Mouse (Mus musculus): ENCODE data around the gene Fa2h.
"Not testable (repeated sequence)": the region's sequence is repeated elsewhere in the genome, so short reads cannot be mapped to it uniquely, and the experiment has no call there.

The Fa2h gene

DNA sequence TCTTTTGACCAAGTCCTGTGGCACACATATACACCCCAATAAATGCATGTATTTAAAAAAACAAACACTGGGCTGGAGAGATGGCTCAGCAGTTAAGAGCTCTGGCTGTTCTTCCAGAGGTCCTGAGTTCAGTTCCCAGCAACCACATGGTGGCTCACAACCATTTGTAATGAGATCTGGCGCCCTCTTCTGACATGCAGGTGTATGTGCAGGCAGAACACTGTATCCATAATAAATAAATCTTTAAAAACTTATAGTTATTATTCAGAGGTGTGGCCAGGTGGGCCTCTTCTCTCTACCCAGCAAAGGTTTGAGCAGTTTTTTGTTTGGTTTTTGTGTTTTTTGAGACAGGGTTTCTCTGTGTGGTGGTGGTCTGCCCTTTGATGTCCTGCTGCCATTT lies 34.7 kb downstream of the Fa2h start:
- no peak for DNase-seq (ENCODE audit: low spot score in 2 of 2)

- no peak for DNase-seq (ENCODE audit: low spot score in 2 of 2)
These were observed 36.2 kb downstream of the Fa2h start for GRCm38 (mm10) chr8:111357433-111357832.

GRCm38 (mm10) chr8:111353497-111353896 lies 40.1 kb downstream of the Fa2h start:
- DNase-seq (ENCODE audit: low spot score in 2 of 2), result peak; percentile 24 to 31

GRCm38 (mm10) chr8:111352289-111352688 lies 41.3 kb downstream of the Fa2h start:
- no peak for DNase-seq (ENCODE audit: low spot score in 2 of 2)

- DNase-seq (ENCODE audit: low spot score in 2 of 2), result no peak
These were observed 43.0 kb downstream of the Fa2h start for GRCm38 (mm10) chr8:111350577-111350976.

GRCm38 (mm10) chr8:111343225-111343624 lies 50.4 kb downstream of the Fa2h start:
- peak; percentile 39 to 51 for DNase-seq (ENCODE audit: low spot score in 2 of 2)

DNA sequence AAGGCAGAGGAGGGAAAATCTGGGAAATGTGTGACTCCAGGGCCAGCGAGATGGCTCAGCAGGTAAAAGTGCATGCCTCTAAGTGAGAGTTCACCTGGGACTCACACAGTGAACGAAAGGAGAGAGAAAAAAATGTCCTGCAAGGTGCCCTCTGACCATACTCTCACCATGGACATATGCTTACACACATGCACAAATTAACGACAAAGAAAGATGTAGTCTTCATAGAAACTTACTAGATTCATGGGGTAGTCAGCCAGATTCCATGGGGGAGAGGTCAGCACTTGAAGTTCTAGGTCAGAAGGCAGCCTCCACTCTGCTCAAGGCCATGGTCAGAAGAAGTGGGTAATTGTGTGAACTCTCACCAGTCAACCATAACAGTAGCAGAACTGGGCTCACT lies 53.4 kb downstream of the Fa2h start:
- DNase-seq (ENCODE audit: low spot score in 2 of 2), result no peak

DNA sequence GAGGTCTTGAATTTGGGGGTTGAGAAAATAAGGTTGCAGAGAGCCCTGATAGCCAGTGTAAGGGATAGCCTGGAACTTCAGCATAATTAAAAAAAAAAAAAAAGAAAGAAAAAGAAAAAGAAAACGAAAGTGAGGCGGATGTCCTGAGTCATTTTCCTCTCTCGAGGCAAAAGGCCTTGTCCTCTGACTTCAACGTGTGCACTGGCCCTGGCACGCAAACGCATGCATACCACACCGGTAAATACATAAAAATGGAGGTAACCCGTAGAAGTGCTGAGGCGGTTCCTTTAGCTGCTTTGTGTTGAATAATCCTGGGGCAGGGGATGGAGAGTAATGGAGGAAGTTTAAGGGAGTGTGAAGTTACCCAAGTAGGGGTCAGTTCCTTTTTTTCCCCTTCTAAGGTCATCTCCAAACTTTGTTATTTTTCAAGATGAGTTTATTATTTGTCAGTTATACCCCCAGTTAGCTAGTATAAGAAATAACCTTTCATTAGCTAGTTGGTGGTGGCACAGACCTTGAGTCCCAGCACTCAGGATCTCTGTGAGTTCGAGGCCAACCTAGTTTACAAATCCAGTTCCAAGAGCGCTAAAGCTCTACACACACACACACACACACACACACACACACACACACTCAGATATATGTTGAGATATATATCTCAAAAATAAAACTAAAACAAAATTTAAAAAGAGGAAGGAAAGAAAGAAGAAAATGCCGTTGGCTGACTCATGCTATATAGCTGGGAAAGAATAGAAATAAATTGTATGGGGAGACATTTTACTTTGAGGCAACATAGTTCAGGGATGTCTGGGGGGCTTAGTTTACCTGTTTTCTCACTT lies 55.0 kb downstream of the Fa2h start:
- DNase-seq (ENCODE audit: low spot score in 2 of 2), result no peak

DNA sequence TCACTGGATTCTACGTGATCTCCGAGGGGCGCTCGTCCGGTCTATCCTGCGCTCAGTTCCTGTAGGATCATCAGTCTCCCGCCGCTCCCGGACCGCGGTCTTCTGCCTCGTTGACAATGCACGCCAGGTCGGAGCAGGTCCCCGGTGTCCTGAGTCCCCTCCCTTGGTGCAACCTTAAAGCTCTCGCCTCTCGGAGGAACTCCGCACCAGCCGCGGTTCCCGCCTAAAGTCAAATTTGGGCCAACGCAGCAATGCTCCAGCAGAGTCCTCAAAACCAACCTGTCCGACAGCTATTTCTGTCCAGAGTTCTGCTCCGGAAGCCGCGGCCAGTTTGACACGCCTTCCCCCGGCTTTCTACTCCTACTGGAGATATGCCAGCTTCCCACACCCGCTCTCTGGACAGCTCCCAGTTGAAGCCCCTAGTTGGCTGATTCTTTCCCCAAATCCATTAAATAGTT lies 55.7 kb downstream of the Fa2h start, which contains the start of gene Mlkl:
Mlkl (minus strand) TSS at position 288 of the 458 bp plus-strand sequence.
- no peak for DNase-seq (ENCODE audit: low spot score in 2 of 2)

DNA sequence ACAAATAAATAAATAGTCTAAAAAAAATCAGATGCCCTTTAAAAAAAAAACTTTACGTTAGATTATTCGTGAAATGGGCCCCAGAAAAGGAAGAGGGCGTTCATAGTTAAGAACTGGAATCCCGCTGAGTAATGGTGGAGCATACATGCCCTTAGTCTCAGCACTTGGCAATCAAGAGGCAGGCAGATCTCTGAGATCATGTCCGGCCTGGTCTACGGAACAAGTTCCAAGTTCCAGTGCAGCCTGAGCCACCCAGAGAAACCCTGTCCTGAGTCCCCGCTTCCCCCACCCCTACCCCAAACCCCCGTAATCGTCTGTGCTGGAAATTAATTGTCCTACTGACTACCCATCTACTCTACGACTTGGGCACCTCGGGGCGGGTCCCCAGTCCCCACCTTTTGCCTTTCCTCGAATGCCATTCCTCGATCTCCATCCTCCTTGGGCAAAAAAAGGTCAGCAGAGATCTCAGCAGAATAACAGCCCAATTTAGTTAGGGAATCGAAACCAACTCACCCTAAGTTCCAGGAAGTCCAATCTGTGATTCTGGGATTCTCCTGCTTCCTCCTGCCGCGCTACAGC lies 56.2 kb downstream of the Fa2h start:
- DNase-seq (ENCODE audit: low spot score in 2 of 2), result no peak

DNA sequence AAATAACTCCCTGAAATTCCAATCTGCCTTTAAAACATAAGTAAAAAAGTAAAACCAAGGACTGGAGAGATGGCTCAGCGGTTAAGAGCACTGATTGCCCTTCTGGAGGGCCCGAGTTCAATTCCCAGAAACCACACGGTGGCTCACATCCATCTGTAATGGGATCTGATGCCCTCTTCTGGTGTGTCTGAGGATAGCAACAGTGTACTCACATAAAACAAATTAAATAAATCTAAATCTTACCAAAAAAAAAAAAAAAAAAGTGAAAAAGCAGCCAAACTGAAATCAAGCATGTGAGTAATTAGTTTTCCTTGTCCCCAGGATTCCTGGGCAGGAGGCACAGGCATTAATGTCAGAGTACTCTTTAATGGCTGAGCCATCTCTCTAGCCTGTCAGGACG lies 56.9 kb downstream of the Fa2h start:
- DNase-seq (ENCODE audit: low spot score in 2 of 2), result no peak

- no peak for DNase-seq (ENCODE audit: low spot score in 2 of 2)
These were observed 68.3 kb downstream of the Fa2h start for GRCm38 (mm10) chr8:111325222-111325790.

DNA sequence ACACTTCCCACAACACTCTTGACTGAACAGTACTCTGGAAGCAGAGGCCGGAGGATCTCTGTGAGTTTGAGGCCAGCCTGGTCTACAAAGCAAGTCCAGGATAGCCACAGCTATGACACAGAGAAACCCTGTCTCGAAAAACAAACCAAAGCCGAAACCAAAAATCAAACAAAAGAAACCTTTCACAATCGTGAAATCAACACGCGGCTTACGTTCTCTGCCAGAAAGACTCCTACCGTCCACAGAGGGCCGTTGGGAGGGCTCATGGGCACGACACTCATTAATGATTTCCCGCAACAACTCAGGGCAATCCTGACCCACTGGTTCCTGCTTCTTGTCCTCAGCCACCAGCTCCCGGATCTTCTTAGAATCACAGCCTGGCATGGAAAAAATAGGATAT lies 78.9 kb downstream of the Fa2h start:
- DNase-seq (ENCODE audit: low spot score in 2 of 2), result no peak

DNA sequence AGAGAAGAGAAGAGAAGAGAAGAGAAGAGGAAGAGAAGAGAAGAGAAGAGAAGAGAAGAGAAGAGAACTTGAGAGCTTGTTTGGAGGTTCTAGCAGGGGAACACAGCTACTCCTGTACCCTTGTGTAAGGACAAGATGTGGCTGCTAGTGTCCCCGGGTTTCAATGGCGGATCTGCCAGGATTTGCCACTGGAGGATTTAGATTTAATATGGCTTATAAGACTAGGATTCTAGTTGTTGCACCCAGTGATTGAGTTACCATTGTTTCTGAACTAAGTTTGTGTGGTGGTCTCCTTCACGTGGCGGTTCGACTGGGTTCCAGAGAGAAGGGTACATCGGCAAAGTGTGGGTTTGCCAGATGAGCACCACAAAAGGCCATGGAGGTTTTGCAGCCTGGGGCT lies 79.7 kb downstream of the Fa2h start:
- DNase-seq (ENCODE audit: low spot score in 2 of 2), result not testable (repeated sequence)

DNA sequence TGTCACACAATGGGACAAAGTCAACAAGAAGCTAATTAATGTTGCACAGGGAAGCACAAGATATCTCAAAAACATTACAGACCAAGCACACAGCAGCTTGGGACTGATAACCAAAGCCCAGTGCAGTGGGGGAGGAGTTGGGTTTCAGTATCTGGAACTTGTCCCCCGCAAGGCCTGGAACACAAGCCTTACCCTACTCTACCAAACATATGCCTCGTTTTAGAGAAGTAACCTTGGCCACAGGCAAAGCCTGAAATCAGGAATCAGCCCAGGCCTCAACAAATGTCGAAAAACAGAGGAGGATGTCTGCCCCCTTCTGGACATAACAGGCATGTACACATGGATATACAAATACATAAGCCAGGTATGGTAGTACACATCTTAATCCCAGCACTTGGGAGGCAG lies 80.9 kb downstream of the Fa2h start:
- DNase-seq (ENCODE audit: low spot score in 2 of 2), result no peak

DNA sequence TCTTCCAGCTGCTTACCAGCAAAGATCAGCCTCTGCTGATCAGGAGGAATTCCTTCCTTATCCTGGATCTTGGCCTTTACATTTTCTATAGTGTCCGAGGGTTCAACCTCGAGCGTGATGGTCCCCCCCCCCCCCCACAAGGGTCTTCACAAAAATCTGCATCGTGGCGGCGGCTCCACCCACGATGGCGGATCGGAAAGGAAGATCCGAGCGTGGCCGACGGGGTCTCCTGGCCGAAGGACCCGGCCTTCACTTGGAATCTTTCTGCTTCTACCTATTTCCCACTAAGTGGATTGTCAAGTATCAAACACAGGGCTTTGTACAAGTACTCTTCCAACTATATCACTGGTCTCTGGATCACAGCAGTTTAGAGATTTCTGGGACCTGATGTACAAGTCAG lies 83.6 kb downstream of the Fa2h start:
- DNase-seq (ENCODE audit: low spot score in 2 of 2), result not testable (repeated sequence)

- DNase-seq (ENCODE audit: low spot score in 2 of 2), result no peak
These were observed 88.4 kb downstream of the Fa2h start for GRCm38 (mm10) chr8:111305031-111305730.

DNA sequence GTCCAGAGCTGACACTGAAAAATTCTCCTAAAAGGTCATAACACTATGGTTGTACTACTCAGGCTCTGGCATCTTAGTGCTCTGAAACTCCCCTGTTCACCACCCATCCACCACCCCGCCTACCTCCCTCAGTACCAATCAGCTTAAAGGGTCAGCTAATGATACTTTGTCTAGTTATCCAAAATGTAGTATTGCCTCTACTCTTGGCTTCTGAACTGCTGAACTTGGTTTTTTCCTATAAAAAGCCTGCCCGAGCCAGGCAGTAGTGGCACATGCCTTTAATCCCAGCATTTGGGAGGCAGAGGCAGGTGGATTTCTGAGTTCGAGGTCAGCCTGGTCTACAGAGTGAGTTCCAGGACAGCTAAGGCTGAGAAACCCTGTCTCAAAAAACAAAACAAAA lies 89.3 kb downstream of the Fa2h start:
- DNase-seq (ENCODE audit: low spot score in 2 of 2), result no peak

- not testable (repeated sequence) for DNase-seq (ENCODE audit: low spot score in 2 of 2)
These were observed 90.4 kb downstream of the Fa2h start for GRCm38 (mm10) chr8:111303076-111303803.

- DNase-seq (ENCODE audit: low spot score in 2 of 2), result no peak
These were observed 92.8 kb downstream of the Fa2h start for GRCm38 (mm10) chr8:111300597-111301546.

All from right cerebral cortex, postnatal 36 days (tissue).